In genomic region chr10:43285541-43285940, GRCm38 (mm10) we compare ENCODE assay signal across 19 mouse cellular contexts.
DNase-seq lines count a peak whose midpoint lies in the region; ATAC-seq and TF ChIP-seq lines count a peak whose summit lies in the region.
"Had no signal": no experiment of that assay in that cellular context is flagged by ENCODE, and none has a peak within 500 bp of the region (broad histone marks: within the 10 kb centered on the region; RNA-seq: fewer than 3 reads in every experiment).

No protein-coding gene starts in this region.

- no peak overlapping the region for H3K4me3 ChIP-seq in forebrain, postnatal 0 days (ENCODE audit: low read depth, low read length)
- H3K4me3 ChIP-seq in forebrain, embryonic 15.5 days: no peak overlapping the region
- H3K4me3 ChIP-seq in left cerebral cortex, adult 2 months: no peak overlapping the region
- H3K4me3 ChIP-seq in limb, embryonic 14.5 days (replicated peaks; ENCODE audit: low read length): no peak overlapping the region
- H3K4me3 ChIP-seq: forebrain, embryonic 12.5 days; heart, adult 2 months; heart, embryonic 15.5 days; hindbrain, embryonic 10.5 days had no signal

- no peak overlapping the region for H3K27ac ChIP-seq in forebrain, postnatal 0 days (ENCODE audit: low read depth, low read length)
- H3K27ac ChIP-seq in forebrain, embryonic 15.5 days (replicated peaks): no peak overlapping the region
- H3K27ac ChIP-seq in left cerebral cortex, adult 2 months: 0 out of 2 replicates have a peak overlapping the region, but pooled peaks have one; percentile 20
- no peak overlapping the region for H3K27ac ChIP-seq in limb, embryonic 14.5 days (replicated peaks; ENCODE audit: low read depth, low read length)
- H3K27ac ChIP-seq: forebrain, embryonic 12.5 days; heart, adult 2 months; heart, embryonic 15.5 days; hindbrain, embryonic 10.5 days; hindbrain, embryonic 14.5 days had no signal

- intact Hi-C loops in left cerebral cortex, adult 2 months (cut with DNase I): no loop called here

- no peaks in the 10 kb centered on the region for H3K9me3 ChIP-seq in forebrain, postnatal 0 days (ENCODE audit: low read length)
- H3K9me3 ChIP-seq in forebrain, embryonic 15.5 days: no peaks in the 10 kb centered on the region
- no peaks in the 10 kb centered on the region for H3K9me3 ChIP-seq in limb, embryonic 14.5 days (ENCODE audit: control insufficient read depth, low read length)
- H3K9me3 ChIP-seq: forebrain, embryonic 12.5 days; heart, embryonic 15.5 days; hindbrain, embryonic 10.5 days had no signal

- TF ChIP-seq CTCF in forebrain, postnatal 0 days (IDR thresholded peaks at IDR 0.05; ENCODE audit: low read depth): no peak
- TF ChIP-seq CTCF in left cerebral cortex, adult 2 months (IDR thresholded peaks at IDR 0.05): no peak

- peak; percentile 53 for ATAC-seq in forebrain, postnatal 0 days
- no peak for ATAC-seq in forebrain, embryonic 15.5 days (replicated peaks)
- no peak for ATAC-seq in limb, embryonic 14.5 days (ENCODE audit: low FRiP score, low read depth)

- H3K9ac ChIP-seq in forebrain, postnatal 0 days: no peak overlapping the region
- H3K9ac ChIP-seq in forebrain, embryonic 15.5 days (replicated peaks): no peak overlapping the region
- no peak overlapping the region for H3K9ac ChIP-seq in limb, embryonic 14.5 days (ENCODE audit: low read depth, low read length, severe bottlenecking)
- H3K9ac ChIP-seq: forebrain, embryonic 12.5 days; heart, embryonic 15.5 days; hindbrain, embryonic 14.5 days had no signal

- DNase-seq in forebrain, postnatal 0 days: no peak
- DNase-seq in left cerebral cortex, adult 2 months (ENCODE audit: extremely low spot score in 1 of 2, low spot score in 2 of 2): no peak
- no peak for DNase-seq in left cerebral cortex, adult 11 months (ENCODE audit: low spot score)
- peak; percentile 45 for DNase-seq in brain, adult 2 months (ENCODE audit: low read depth, low spot score)
- peak; percentile 7 for DNase-seq in limb, embryonic 14.5 days (ENCODE audit: low spot score)
- DNase-seq in urinary bladder, adult 18-20 months (ENCODE audit: low spot score in 2 of 2): no peak
- DNase-seq: adrenal gland, postnatal 10 days; cerebellum, adult 11-12 months; cerebellum, adult 9-10 months; cerebellum, postnatal 25 days; gastrocnemius, postnatal 10 days; heart, adult 2 months; heart, postnatal 14 days had no signal

- H3K27me3 ChIP-seq in forebrain, postnatal 0 days (ENCODE audit: insufficient read depth, low read length): no peaks in the 10 kb centered on the region
- no peaks in the 10 kb centered on the region for H3K27me3 ChIP-seq in forebrain, embryonic 15.5 days
- H3K27me3 ChIP-seq in limb, embryonic 14.5 days (ENCODE audit: control insufficient read depth, insufficient read depth, low read length): no peaks in the 10 kb centered on the region
- H3K27me3 ChIP-seq: forebrain, embryonic 12.5 days; heart, embryonic 15.5 days had no signal

- WGBS in forebrain, postnatal 0 days: 48% methylated on average over 1 of the region's 1 CpGs
- WGBS in forebrain, embryonic 15.5 days: 48% methylated on average over 1 of the region's 1 CpGs
- 63% methylated on average over 1 of the region's 1 CpGs for WGBS in limb, embryonic 14.5 days

- no peak for TF ChIP-seq POLR2A in limb, embryonic 14.5 days (IDR thresholded peaks at IDR 0.05; ENCODE audit: borderline replicate concordance, extremely low read depth, insufficient read depth, insufficient read length)

- 0 out of 2 replicates have a peak, but pooled peaks cover 3% of the 10 kb centered on the region for H3K4me1 ChIP-seq in forebrain, postnatal 0 days (ENCODE audit: insufficient read depth)
- no peaks in the 10 kb centered on the region for H3K4me1 ChIP-seq in forebrain, embryonic 15.5 days
- H3K4me1 ChIP-seq in limb, embryonic 14.5 days (ENCODE audit: control insufficient read depth, insufficient read depth, low read length): peaks cover 14% of the 10 kb centered on the region
- H3K4me1 ChIP-seq: forebrain, embryonic 12.5 days; hindbrain, embryonic 10.5 days had no signal

- H3K36me3 ChIP-seq in forebrain, postnatal 0 days (ENCODE audit: insufficient read depth): no peaks in the 10 kb centered on the region
- H3K36me3 ChIP-seq in forebrain, embryonic 15.5 days: no peaks in the 10 kb centered on the region
- H3K36me3 ChIP-seq in limb, embryonic 14.5 days (ENCODE audit: control insufficient read depth, insufficient read depth, low read length): no peaks in the 10 kb centered on the region
- H3K36me3 ChIP-seq: forebrain, embryonic 12.5 days; heart, embryonic 15.5 days; hindbrain, embryonic 10.5 days had no signal

- H3K4me2 ChIP-seq in forebrain, postnatal 0 days (ENCODE audit: low read depth): no peak overlapping the region
- H3K4me2 ChIP-seq in forebrain, embryonic 15.5 days (replicated peaks): no peak overlapping the region
- no peak overlapping the region for H3K4me2 ChIP-seq in limb, embryonic 14.5 days (replicated peaks; ENCODE audit: low read depth, low read length, severe bottlenecking)
- H3K4me2 ChIP-seq: forebrain, embryonic 12.5 days; heart, embryonic 11.5 days; heart, embryonic 15.5 days; hindbrain, embryonic 14.5 days had no signal

Comparison
In these comparisons a context has a peak if more than half of its experiments do, and no peak if none do; other contexts are left out.
1. DNase-seq: peak in brain, adult 2 months (single experiment) and limb, embryonic 14.5 days (single experiment); none in forebrain, postnatal 0 days (single experiment), left cerebral cortex, adult 2 months (0 of 2), left cerebral cortex, adult 11 months (single experiment) and urinary bladder, adult 18-20 months (0 of 2).